Mouse (Mus musculus) thymus, adult 2 months (tissue): ENCODE data around the gene Serp1.

Experiments used
- CTCF ChIP-seq: fragments of 200-500 bp; IDR thresholded peaks from 2 replicates; pipeline ENCODE4 v1.5.1; 2012; ENCODE audit warnings: mild to moderate bottlenecking, control low read depth, low read length, moderate library complexity, borderline replicate concordance; ENCODE audit not compliant: control insufficient read depth, poor library complexity, insufficient read depth; ENCODE audit errors: extremely low read depth
- POLR2A ChIP-seq: fragments of 200-500 bp; IDR thresholded peaks from 2 replicates; pipeline ENCODE4 v1.6.1; 2012; ENCODE audit warnings: mild to moderate bottlenecking, low read length, control low read depth, moderate library complexity; ENCODE audit not compliant: control insufficient read depth, poor library complexity, insufficient read depth; ENCODE audit errors: extremely low read depth

GRCm38 (mm10) chr3:58561437-58561836, 35.7 kb upstream of the Serp1 start:
- TF ChIP-seq POLR2A (no peak), CTCF (no peak)
